Mouse (Mus musculus) C2C12 (cell line): ENCODE data around the gene Gmpr.

Source experiments
- CEBPB ChIP-seq: IDR thresholded peaks from one replicate; pipeline ENCODE4 v1.6.1; 2011; ENCODE audit warnings: low read depth, mild to moderate bottlenecking, control low read depth, moderate library complexity
- CTCF ChIP-seq: IDR thresholded peaks from one replicate; pipeline ENCODE4 v1.5.1; 2011; ENCODE audit not compliant: control insufficient read depth, insufficient read depth, insufficient read length
- FOSL1 ChIP-seq: IDR thresholded peaks from one replicate; pipeline ENCODE4 v1.8.0; 2011; ENCODE audit warnings: mild to moderate bottlenecking, low read length; ENCODE audit not compliant: poor library complexity, insufficient read depth, severe bottlenecking
- MAX ChIP-seq: IDR thresholded peaks from one replicate; pipeline ENCODE4 v1.6.1; 2011; ENCODE audit warnings: mild to moderate bottlenecking, control low read depth
- MYOD1 ChIP-seq: IDR thresholded peaks from one replicate; pipeline ENCODE4 v1.6.1; 2011; ENCODE audit warnings: low read depth; ENCODE audit not compliant: control insufficient read depth, insufficient read length
- MYOG ChIP-seq: IDR thresholded peaks from one replicate; pipeline ENCODE4 v1.6.1; 2011; ENCODE audit not compliant: control insufficient read depth, insufficient read length; ENCODE audit errors: extremely low read depth
- USF1 ChIP-seq: IDR thresholded peaks from one replicate; pipeline ENCODE4 v1.6.1; 2011; ENCODE audit warnings: low read depth, mild to moderate bottlenecking, control low read depth, moderate library complexity

DNA sequence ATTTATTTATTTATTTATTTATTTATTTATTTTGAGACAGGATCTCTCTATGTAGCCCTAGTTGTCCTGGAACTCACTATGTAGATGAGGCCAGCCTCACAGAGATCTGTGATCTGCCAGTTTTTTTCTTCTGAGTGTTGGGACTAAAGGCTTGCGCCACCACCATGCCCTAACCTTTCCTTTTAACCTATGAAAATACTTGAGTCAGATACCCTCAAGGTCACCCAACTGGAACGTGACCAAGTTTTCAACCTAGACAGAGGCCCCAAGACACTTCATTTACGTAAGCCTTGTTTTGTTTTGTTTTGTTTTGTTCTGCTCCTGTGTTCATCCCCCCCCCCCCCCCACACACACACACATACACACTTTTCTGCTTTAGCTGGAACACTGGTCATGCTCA is 1.7 kb upstream of the Gmpr start:
- no peak for TF ChIP-seq USF1
- no peak for TF ChIP-seq FOSL1
- TF ChIP-seq CTCF, result no peak
- TF ChIP-seq MAX, result no peak
- no peak for TF ChIP-seq MYOG
- TF ChIP-seq MYOD1, result no peak
- no peak for TF ChIP-seq CEBPB
